Mouse (Mus musculus) neural tube, embryonic 10.5 days (tissue): ENCODE results near the gene Efnb2.

ENCODE experiments used
- DNase-seq: peaks from one replicate; pipeline ENCODE4 v3.0.0-alpha.2; 2017; ENCODE audit warnings: low spot score; ENCODE audit errors: extremely low spot score

Gene Efnb2

GRCm38 (mm10) chr8:8613844-8614243 is 47.2 kb downstream of the Efnb2 start:
- DNase-seq = no peak

DNA sequence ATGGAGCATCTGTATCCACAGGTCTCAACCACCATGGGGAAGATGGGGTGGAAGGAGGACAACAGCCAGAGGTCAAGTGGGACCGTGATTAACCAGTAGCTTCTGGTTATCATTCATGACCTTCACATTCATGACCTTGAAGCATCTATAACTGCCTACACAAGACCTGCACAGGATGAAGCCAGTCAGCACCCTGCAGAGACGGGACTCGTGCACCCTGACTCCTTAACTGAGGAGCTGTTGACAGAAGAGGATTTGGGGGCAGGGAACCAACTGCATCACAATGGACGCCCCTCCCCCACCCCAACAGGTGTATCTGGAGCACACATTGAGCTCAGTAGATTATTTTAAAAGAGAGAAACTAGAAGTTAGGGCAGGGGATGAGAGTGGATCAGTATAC is 49.1 kb downstream of the Efnb2 start:
- no peak for DNase-seq

- no peak for DNase-seq
These were observed 51.3 kb downstream of the Efnb2 start for GRCm38 (mm10) chr8:8609791-8610190.

- DNase-seq = no peak
These were observed 51.9 kb downstream of the Efnb2 start for GRCm38 (mm10) chr8:8609141-8609540.

DNA sequence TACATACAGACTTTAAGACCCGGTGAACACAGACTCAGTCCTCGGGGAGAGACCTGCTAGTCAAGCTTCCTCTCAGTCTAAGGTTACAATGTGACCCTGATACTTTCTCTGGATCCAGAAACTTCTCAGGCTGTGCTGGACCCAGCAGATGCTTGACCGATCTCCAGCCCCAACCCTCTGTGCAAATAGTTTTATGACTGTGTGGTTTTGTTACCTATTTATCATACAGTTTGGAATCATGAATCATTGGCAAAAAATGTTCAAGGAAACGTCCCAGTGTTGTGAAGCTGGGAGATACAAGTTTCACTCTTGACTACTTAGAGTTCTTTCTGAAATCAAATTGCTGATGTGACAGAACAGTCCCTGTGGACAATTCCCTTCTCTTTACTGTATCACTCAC is 55.4 kb downstream of the Efnb2 start:
- DNase-seq = no peak

DNA sequence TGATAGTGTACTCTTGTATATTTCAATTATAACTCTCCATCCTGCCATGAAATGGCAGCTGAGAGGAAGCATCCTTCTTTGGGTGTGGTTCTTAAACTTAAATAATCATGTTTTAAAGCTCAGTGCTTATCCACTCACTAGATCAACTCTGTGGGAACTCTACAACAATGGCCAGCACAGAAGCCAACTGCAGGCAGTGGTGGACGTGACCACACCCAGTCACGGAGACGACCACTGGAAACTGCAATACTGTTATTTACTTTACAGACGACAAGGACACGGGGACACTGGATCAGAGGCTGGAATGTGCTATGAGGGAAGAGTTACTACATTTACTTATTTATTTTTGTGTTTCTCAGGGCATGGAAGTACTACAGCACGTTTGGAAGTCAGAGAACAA is 57.2 kb downstream of the Efnb2 start:
- DNase-seq = no peak

GRCm38 (mm10) chr8:8602616-8603461 is 58.2 kb downstream of the Efnb2 start:
- no peak for DNase-seq

DNA sequence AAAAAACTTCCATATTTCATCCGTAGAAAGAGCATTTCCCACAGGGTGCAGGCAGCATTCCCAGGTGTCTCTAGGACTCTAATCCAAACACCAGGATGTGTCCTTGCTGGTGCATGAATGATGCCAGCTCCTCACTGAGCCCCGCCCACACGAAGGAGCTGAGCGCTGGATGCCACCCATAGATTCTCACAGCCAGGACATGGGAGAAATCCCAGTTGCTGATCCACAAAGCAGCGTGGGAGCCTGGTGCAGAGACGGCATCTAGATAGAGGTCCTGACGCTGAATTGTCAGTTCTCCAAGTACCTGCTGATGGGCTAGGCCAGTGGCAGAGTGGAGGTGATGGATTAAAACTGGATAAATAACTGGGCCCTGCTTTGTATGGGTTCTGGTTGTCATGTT is 61.1 kb downstream of the Efnb2 start:
- no peak for DNase-seq

- no peak for DNase-seq
These were observed 63.6 kb downstream of the Efnb2 start for GRCm38 (mm10) chr8:8597434-8597833.

DNA sequence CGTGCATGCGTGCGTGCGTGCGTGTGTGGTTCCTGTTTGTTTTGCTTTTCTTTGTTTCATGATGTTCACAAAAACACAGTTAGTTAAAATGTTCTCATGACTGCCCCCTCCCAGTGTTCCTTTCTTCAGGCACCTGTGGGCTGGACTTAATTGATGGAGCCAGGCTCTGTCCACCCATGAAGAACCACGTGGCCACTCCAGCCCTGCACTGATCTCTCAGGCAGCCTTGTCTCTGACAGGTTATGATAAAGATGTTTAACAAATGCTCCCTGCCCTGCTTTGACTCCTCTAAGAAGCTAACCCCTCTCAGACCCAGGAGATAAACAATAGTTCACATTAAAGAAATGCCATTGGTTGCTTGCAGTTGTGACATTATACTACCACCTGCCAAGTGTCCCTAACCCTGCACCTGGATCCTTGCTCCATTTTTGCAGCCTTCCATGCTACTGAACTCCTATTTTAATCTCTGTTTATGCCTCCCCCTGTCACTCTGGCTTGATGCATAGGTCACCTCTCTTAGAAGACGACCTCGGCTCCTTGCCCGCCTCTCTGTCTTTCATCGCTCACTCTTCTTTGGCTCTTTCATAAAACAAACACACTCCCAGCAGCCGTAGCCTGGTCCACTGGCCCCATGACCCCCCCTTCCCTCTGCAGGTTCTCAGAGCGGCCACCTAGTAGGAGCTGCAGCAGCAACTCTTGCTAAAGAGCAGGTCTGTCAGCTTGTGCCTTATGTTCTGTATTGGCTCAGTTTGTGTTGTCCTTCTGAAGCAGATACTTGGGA is 65.0 kb downstream of the Efnb2 start:
- no peak for DNase-seq

DNA sequence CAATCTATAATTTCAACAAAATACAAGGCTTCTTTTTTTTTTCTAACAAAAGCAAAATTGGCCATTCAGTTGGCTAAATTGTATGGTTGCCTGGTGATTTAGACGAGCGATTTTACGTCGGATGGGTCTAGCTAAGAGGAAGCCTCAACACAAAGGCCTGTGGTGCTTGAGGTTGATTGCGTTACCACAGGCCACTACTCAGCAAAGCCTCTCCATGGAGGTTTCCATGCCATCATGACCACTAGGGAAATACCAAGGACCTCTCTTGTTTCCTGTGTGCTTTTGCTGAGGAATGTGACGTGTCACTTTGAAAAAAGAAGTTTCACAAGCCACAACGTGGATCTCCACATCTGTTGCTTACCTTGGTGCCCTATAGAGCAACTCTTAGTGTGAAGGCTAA is 67.2 kb downstream of the Efnb2 start:
- no peak for DNase-seq

GRCm38 (mm10) chr8:8593371-8593770 is 67.7 kb downstream of the Efnb2 start:
- no peak for DNase-seq

GRCm38 (mm10) chr8:8592331-8592730 is 68.7 kb downstream of the Efnb2 start:
- DNase-seq = no peak

DNA sequence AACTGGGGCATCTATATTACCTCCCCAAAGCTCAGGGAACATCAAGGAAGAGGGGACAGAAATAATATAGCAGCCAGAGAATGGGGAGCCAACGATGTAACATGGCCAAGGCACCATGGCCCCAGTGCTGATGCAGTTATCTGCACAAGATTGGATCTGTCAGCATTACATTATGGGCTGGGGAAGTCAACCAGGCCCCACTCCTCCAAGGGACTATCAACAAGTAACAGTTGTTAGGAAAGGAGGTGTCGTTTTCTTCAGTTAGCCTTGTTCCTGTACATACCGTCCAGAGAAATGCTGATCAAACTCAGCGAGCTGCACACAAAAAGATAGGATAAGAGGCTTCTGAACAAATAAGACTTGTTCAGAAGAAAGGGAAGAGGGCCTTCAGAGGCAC is 77.1 kb downstream of the Efnb2 start:
- no peak for DNase-seq

DNA sequence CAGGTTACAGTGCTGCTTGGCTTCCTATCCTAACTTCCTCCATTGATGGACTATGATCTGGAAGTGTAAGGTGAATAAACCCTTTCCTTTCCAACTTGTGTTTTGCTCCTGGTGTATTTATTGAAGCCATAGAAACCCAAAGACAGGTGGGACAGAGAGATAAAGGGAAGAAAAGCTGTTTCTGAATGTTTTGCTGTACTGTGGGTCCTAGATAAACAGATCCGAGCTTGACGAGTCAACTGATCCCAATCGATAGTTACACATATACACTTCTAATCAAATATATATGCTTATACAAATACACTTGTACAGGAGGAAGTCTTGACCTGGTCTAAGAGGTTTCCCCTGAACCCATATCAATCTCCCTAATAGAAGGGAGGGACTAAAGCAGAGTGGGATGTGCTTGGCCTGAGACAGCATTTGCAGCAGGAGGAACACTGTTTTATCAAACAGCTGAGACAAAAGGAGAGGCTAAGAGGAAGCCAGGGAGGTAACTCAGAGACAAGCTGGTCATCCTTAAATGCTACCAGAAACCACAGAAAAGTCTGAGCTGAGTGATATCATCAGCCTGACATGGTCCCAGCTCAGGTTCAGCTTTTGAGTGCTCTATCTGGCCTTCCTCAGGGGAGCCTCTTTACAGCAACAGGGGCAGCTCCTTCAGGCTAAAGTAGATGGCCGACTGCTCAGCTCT is 77.6 kb downstream of the Efnb2 start:
- DNase-seq = no peak

GRCm38 (mm10) chr8:8577770-8578303 is 83.2 kb downstream of the Efnb2 start:
- DNase-seq = no peak

GRCm38 (mm10) chr8:8576833-8577232 is 84.2 kb downstream of the Efnb2 start:
- DNase-seq = no peak

DNA sequence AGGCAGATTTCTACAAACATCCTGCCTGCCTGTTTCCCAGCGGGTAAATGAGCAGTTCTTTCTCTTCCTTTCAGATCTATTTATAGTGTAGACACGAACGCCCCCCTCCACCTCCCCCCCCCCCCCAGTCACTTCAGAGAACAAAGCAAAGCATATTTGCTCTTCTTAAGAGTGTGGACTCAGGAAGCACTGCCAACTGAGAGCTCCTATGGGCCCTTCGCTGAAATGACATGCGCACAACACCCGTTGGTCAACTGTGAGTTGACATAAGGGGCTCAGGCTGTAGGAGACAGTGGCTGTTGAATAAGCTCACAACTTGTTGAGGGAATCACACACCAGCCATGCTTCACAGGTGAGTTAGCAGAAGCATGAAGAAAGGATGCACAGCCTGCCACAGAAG is 84.8 kb downstream of the Efnb2 start:
- no peak for DNase-seq

DNA sequence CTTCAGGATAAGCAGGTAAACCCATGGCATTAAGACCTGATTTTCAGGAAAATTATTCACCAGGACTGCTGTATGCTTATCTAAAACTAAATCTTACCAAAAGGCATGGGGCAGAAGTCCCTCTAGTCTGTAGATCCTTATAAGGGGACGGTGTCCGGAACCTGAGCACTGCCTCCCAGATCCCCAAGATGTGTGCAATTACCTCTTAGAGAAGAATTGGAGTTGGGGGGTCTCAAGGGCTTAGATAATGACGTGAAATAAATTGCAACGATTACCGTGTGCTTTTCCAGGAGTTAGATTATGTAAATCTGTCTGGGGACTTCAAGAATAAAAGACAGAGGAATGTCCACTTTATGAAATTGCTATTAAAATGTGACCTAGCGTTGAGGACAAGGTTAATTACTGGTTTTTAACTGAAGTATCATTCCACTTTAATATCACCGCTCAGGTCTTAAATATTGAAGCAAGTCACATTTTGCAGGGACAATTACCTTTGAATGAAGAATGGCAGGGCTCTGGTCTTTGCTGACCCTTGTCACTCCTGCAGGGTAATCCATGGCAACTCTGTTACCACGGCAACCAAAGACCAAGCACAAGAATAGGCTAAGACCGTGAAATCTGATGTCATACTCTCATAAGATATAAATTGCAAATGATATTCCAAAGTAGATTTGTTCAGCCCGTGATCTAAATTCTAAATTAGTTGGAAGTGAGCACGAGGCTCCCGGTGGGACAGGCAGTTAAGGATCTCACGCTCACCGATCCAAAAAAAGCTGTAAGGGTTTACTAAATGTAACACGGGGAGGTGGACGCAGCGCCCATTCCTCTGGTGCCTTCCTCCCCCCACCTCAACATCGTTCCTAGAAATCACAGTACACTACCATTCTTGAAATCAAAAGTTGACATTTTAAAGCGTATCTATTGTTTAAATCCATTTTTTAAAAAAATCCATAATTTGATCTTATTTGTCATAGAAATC is 86.2 kb downstream of the Efnb2 start:
- DNase-seq = peak; percentile 50

DNA sequence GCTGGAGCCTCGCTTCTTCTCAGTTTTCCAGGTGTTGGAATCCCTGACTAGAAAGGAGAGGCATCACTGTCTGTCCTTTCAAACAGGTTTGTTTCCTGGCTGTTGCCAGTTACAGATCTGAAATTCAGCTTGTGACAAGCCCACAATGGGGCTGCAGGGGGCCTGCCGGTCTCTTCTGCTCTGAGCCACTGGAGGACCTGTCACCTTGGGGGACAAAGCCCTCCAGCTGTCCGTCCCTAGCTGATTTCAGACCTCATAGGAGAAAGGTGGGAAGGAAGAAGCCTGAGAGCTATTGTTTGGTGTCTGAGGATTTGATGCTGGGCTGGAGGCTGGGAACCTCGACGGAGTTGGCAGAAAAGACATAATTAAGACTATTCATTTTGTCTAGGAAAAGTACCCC is 88.8 kb downstream of the Efnb2 start:
- no peak for DNase-seq
